Mouse (Mus musculus): ENCODE measurements around the gene Pafah2. TPM values are rescaled to one million over a fixed set of nuclear protein-coding genes. Genes with fewer than 3 reads are reported as not detected.

The Pafah2 gene
- total RNA-seq, 2 experiments from 2014 or later = 7.8 to 10.9 TPM

DNA sequence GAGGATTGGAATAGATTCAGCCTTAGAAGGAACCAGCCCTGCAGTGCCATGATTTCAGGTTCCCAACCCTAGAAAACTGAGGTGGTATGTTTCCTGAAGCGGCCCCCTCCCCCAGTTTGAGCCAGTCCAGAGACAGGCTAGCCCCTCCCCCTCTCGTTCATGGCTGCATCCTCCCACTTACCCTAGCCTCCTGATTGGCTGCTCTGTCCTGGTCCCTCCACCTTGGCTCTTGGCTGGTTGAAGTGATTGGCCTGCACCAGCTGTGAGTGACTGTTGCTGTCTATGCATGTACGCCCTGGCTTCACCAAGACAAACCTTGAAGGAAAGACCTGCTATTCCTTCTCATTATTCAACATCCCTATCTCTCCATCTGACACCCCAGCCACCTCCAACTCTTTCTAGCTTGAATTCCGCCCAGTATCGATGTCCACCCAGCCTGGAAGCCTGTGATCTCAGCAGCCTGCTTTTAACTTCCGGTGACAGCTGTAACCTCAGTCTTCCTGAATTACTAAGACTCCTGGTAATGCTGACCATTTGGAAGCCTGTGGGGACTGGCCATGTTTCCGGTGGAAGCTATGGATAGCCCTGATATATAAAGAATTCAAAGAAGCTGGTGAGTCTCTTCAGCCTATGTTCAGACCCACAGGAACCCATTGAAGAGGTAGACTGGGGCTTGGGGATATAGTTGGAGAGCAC lies 61.2 kb downstream of the Pafah2 start:
- DNase-seq (ENCODE audit: low spot score in 2 of 2) = no peak

DNA sequence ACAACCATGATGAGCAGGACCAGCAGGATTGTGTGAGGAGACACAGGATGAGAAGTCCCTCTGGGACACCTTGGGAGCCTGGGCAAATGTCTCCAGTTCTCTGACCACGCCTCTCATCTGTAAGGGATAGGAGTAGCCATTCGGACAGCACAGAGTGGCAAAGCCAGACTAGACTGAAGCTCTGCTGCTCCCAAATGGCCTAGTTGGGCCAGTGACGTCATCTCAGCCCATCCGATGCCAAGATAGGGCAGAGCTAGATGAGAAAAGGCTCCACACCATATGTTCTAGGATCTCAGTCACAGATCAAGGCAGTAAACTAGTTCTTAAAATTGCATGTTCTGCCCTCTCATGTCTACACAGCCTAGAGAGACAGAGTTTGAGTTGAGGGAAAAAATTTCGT lies 62.7 kb downstream of the Pafah2 start:
- no peak for DNase-seq (ENCODE audit: low spot score in 2 of 2)

DNA sequence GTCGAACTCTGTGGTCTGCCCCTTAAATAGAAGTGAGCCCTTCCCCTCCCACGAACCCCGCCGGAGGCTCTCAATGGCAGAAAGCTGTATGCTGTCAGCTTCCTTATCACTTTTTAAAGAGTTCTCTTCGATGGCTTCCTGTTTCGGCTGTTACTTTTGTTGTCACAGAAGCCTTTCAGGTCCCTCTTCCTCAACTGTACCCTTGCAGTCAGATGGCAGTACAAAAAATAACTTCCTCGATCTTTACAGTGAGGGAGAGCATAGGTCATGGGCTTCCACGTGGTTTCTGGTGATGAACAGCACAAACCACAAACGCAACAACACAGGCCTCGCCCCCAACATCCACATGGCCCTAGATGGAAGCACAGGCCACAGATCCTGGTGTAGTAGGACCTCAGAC lies 64.2 kb downstream of the Pafah2 start:
- no peak for DNase-seq (ENCODE audit: low spot score in 2 of 2)

DNA sequence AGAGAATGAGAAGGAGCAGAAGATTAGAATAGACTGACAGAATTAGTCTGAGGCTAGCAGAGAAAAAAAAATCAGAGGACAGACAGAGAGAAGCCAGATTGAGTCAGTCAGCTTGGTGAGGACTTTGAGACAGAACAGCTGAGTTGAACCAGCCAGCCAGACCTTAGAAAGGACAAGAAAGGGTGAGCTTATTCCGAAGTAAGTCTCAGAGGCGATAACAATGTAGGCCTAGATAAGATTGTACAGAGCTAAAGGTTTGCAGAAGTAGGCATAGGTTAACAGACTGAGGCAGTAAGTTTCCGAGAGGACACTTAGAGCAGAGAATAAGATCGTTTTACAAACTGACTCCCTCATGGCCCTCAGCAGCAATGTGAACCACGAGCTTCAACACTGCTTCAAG lies 65.1 kb downstream of the Pafah2 start:
- DNase-seq (ENCODE audit: low spot score in 2 of 2) = no peak

DNA sequence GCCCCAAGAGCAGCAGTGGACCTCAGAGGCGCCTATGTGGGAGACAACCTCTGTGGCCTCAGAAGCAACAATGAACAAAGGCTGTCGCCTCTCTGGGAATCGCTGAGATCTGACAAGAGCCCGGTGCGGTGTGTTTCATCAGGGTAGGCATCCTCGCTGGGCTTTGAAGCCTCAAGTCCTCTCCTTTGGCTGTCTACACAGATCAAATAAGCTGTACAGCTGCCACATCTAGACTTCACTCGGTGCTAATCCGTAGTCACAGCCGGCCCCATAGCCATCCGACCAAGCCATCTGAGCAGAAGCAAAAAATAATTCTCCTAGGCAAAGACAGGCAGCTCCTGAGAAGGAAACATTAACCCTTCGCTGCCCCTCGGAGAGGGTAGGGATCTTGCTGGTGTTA lies 69.7 kb downstream of the Pafah2 start:
- no peak for DNase-seq (ENCODE audit: low spot score in 2 of 2)

DNA sequence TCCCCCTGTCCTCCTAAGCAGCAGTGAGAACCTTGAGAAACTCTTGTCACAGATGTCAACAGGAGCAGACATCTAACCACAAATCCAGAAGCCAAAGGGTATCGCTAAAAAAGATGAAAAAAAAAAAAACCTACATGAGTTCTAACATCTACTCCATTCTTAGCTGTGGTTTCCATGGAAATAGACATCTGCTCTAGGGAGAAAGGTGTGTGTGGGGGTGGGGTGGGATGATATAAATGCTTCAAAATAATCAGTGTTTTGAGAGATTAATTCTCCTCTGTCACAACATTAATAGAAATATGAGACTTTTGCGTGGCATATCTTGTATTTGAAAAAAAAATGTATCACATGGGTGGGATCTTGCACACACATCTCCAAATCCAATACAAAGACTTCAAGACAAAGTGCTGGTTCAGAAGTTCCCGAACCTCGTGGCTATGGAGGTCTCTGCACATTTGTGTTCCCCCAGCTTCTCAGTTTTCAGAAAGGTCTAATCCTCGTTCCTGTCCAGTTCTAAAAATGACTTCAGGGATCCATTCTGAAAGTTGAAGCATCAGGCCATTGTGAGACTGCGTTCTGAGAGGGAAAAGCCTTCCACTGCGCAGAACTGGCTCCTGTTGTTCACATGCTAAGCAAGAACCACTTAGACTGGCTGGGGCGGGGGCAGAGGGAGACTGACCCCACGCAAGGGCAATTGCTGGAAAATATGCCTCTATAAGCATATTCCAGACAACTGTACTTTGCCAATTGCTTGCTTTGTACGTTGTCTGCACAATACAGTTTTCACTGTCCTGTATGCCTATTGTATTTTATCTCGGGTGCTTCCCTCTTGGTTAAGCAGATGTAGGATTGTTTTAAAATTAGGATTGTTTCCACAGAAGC lies 70.5 kb downstream of the Pafah2 start:
- no peak for DNase-seq (ENCODE audit: low spot score in 2 of 2)

DNA sequence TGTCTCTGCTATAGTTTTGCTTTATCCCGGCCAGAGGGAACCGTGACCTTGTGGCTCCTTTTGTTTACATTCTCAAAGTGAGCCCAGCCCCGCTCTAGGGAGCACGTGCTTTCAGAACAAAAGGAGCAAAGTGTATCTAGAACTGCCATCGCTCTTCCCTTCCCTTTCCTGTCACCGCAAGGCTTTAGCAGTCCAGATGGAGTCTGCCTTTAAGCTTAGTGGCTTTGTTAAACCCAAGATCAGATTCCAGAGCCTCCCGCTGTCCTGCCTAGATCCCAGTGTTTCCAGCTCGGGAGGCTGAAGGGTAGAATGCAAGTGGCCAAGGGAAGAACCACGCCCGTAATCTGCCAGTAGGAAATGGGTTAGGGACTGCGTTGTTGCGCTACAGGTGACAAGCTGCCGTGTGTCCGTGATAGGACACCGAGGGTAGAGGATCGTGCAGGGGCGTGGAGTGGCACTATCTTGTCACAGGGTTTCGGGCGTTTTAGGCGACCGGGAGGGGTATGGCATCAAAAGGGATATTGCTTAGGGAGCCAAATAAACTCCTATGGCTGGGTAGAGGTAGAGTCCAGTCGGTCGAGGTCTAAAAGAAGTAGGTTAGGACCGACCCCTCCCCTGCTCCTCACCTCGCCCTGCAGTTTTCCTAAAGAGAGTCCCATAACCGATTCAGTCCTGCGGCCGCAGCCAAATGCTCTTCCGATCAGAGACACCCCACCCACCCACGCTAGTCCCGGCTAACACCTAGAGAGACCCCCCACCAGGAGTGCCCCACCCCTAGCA lies 71.5 kb downstream of the Pafah2 start:
- no peak for DNase-seq (ENCODE audit: low spot score in 2 of 2)

DNA sequence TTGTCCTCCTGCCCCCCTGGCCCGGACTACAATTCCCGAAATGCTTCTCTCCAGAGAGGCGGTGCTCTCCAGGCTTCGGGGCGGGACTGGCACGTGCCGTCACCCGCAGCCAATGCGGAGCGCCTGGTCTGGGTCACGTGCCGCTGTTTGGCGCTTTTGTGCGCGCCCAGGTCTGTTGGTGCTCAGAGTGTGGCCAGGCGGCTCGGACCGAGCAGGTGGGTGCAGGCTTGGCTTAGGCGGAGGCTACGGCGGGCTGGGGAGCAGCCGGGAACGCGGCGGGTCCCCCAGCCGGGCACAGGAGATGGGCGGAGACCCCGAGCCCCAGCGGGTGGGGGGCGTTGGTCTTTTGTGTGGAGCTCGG lies 72.1 kb downstream of the Pafah2 start, which contains the start of gene Stmn1:
Gene Stmn1 (plus strand): TSS at position 106 of the 361 bp plus-strand sequence.
- peak; percentile 92 to 96 for DNase-seq (ENCODE audit: low spot score in 2 of 2)

DNA sequence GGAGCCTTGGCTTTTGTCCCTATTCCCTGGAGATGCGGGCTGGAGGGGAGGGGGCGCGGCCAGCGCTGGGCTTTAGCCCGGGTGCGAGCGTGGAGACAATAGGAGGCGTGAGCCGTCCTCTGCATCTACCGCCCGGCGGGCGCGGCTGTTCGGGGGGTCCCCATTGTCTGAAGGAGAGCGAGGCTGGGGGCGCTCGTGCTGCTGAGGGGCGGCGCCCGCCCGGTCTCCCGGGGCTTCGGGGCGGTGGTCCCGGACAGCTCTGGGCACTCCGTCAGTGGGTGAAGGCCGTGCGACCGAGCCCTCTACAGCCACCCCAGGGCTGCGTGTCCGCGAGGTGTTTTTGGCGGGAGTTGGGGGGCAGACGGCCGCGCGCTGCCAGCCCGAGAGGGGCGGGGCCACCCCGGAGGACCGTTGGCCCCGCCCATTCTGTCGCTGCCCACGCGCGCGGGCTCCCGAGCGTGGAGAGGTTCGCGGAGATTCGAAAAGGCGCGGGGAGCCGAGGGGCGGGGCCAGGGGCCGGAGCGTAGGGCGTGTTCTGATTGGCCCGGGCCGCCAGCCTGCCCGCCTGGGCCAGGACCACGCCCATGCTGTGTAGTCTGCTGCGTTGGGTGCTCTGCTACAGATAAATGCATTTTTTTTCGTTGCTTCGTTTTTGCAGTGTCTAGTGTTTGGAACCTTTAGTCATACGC lies 72.6 kb downstream of the Pafah2 start:
- peak; percentile 90 to 95 for DNase-seq (ENCODE audit: low spot score in 2 of 2)

DNA sequence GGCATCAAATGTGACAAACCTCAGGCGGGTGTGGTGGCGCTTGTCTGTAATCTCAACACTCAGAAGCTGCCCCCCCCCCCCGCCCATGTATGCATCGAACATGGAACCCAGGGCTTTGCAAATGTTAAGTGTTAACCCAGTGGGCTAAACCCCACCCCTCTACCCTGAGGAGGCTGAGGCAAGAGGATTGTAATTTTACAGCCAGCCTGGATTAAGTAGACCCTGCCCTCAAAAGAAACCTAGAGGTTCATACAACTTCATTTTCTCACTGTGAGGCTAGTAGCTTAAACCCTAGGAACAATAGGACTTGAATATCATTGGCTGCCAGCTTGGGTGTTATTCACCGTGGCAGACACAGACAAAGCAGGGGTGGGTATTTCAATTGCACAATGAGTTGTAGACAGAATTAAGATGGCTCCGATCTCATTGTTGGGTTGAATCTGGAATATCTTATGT lies 73.2 kb downstream of the Pafah2 start:
- no peak for DNase-seq (ENCODE audit: low spot score in 2 of 2)

DNA sequence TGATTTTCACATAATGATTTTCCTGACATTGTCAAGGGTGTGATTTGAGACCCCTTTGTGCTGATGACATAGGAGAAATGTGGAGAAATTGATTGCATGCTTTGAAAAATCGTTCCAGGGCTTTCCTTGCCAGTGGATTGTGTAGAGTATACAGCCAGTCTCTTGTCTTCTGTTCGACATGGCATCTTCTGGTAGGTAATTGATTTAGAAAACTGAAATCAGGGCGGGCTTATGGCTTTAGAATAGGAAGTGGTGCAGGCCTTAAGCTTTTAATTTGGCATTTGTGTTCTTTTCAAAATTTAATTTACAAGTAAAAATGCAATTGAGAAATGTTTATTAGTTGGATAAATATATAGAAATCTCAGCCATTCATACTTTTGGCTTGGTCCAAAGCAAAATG lies 73.9 kb downstream of the Pafah2 start:
- DNase-seq (ENCODE audit: low spot score in 2 of 2) = no peak

DNA sequence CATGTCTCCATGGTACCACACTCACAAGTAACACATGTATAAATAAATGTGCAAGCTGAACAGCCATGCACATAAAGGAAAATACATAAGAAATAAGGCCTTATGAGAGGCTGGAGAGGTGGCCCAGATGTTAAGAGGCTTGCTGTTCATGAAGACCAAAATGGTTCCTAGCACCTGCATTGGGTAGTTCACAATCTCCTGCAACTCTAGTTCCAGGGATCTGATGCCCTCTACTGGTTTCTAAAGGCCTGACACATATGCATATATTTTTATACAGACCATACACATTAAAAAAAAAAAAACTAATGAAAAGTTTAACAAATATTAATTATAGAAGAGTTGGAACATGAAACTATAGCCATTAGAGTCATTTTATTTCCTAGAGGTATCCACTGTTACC lies 75.3 kb downstream of the Pafah2 start:
- no peak for DNase-seq (ENCODE audit: low spot score in 2 of 2)

DNA sequence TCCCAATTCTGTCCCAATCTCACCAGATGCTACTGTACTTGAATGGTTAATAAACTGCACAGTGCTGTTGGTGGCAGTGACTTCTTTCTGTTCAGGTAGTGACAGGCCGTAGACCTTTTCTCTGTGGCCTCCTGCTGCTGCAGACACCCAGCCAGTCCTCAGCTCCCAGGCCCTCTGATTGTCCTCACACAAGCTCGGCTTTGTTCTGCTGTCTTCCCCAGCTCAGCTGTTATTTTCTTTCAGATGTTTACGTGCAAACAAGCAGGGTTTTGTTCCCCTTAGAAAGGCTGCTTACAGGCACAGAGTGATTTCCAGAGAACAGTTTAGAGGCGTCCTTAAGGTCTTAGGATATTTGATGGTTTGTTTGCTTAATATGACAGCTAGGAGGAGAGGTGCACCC lies 77.6 kb downstream of the Pafah2 start:
- DNase-seq (ENCODE audit: low spot score in 2 of 2) = no peak

DNA sequence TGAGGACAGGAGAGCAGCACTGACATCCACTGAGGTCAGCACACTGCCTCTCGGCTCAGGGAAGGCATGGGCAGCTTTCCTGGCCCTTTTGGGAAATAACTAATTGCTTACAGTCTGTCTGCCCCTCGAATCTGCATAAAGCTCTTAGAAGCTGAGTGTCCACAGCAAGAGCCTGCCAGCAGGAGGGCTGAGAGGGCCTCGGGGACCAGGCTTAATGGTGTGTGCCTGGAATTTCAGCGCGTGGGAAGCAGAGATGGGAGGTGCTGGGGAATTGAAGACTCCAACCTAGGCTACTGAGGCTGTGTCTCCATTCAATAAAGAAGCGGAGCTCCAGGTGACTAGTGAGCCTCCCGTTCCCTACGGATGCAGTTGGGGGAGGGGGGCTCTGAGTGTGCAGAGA lies 78.1 kb downstream of the Pafah2 start:
- no peak for DNase-seq (ENCODE audit: low spot score in 2 of 2)

DNA sequence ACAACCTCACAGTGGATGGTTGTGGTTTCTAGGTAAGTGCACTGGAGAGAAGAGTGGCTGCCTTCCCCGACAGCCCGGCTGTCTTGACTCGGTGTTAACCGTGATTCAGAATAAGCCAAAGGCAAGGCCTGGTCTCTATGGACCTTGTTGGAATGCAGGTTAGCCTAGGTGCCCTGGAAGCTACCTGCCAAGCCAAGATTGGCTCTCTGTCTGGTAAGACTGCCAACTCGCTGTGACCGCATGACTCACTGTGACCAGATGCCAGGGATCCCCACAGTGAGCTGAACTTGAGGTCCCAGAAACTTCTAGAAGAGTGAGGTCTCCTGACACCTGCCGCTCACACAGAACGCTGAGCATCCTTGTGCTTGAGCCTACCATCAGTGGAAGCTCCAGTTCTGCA lies 80.8 kb downstream of the Pafah2 start:
- no peak for DNase-seq (ENCODE audit: low spot score in 2 of 2)

Small RNAs within 50 kb of the gene (microRNA-seq; reads per million reads assigned to microRNA genes)
- gene Gm23634 = 0.28 to 0.45 reads per million in 2 experiments

Other genes starting within 250 kb of the Pafah2 start
- gene Cep85, start 209.2 kb upstream of the Pafah2 start, total RNA-seq (2021) = 10 to 100 TPM; 14.4 to 15.2 TPM
- not detected for gene Gm7534, start 193.3 kb upstream of the Pafah2 start, total RNA-seq (2021)
- gene Catsper4, start 168.9 kb upstream of the Pafah2 start, total RNA-seq (2021) = not detected
- gene Cnksr1, start 157.9 kb upstream of the Pafah2 start, total RNA-seq (2021) = under 1 TPM; 0.19 to 0.58 TPM
- not detected for gene E130218I03Rik, start 152.7 kb upstream of the Pafah2 start, total RNA-seq (2021)
- gene Zfp593, start 150.7 kb upstream of the Pafah2 start, total RNA-seq (2021) = 10 to 100 TPM; 10.6 to 11.8 TPM
- gene Gm30191, start 149.4 kb upstream of the Pafah2 start, total RNA-seq (2021) = not detected
- gene Grrp1, start 142.2 kb upstream of the Pafah2 start, total RNA-seq (2021) = 1 to 10 TPM; 3.6 to 4.1 TPM
- gene Pdik1l, start 108.4 kb upstream of the Pafah2 start, total RNA-seq (2021) = 10 to 100 TPM; 21.5 to 21.9 TPM
- under 1 TPM in 1 of 2 experiments, not detected in 1; 0.21 TPM for gene Trim63, start 81.2 kb upstream of the Pafah2 start, total RNA-seq (2021)
- gene Slc30a2, start 53.1 kb upstream of the Pafah2 start, total RNA-seq (2021) = not detected
- 10 to 100 TPM; 37.6 to 39.5 TPM for gene Extl1, start 12.5 kb upstream of the Pafah2 start, total RNA-seq (2021)
- gene Stmn1, start 72.0 kb downstream of the Pafah2 start, total RNA-seq (2021) = 100 to 1,000 TPM; 425 to 454 TPM
- 10 to 100 TPM; 47.7 to 54.8 TPM for gene Paqr7, start 100.4 kb downstream of the Pafah2 start, total RNA-seq (2021)
- gene Aunip, start 114.7 kb downstream of the Pafah2 start, total RNA-seq (2021) = under 1 TPM; 0.31 to 0.69 TPM
- gene Mtfr1l, start 139.1 kb downstream of the Pafah2 start, total RNA-seq (2021) = 10 to 100 TPM; 73.0 to 77.8 TPM
- 10 to 100 TPM; 16.6 to 18.0 TPM for gene Selenon, start 155.8 kb downstream of the Pafah2 start, total RNA-seq (2021)

Measured in layer of hippocampus, postnatal 14 days (tissue).